Mouse (Mus musculus) hindbrain, embryonic 11.5 days (tissue): ENCODE data around the gene Rrp1b. TPM values are rescaled to one million over a fixed set of nuclear protein-coding genes. Genes with fewer than 3 reads are reported as not detected.
A peak's percentile ranks its signal among the peaks of the same experiment; 100 is the strongest.

Experiments used
- ATAC-seq: fragments of 200-750 bp; cut with Nextera tagmentation; 2 replicates; pipeline ENCODE4 v1.8.0; 2017; ENCODE audit warnings: mild to moderate bottlenecking, moderate TSS enrichment, moderate library complexity; ENCODE audit not compliant: low FRiP score
- DNase-seq: peaks from one replicate; pipeline ENCODE4 v3.0.0-alpha.2; 2015; ENCODE audit warnings: low spot score
- H3K27ac ChIP-seq: fragments of 300-500 bp; sonication (generic); 2 replicates; pipeline ENCODE4 v1.5.1; 2014; ENCODE audit warnings: mild to moderate bottlenecking, low read depth, low read length
- H3K27me3 ChIP-seq: fragments of 300-500 bp; sonication (generic); 2 replicates; pipeline ENCODE4 v1.6.1; 2014; ENCODE audit warnings: mild to moderate bottlenecking, low read length, moderate library complexity, mixed read lengths; ENCODE audit not compliant: control insufficient read depth, insufficient read depth
- H3K36me3 ChIP-seq: fragments of 300-500 bp; sonication (generic); 2 replicates; pipeline ENCODE4 v1.6.1; 2014; ENCODE audit warnings: mild to moderate bottlenecking, low read length, moderate library complexity, mixed read lengths; ENCODE audit not compliant: control insufficient read depth, insufficient read depth
- H3K4me1 ChIP-seq: fragments of 300-500 bp; sonication (generic); replicated peaks from 2 replicates; pipeline ENCODE4 v1.6.1; 2014; ENCODE audit warnings: low read length, mixed read lengths; ENCODE audit not compliant: control insufficient read depth, insufficient read depth
- H3K4me2 ChIP-seq: fragments of 300-500 bp; sonication (generic); replicated peaks from 2 replicates; pipeline ENCODE4 v1.6.1; 2014; ENCODE audit warnings: mild to moderate bottlenecking, low read depth, low read length
- H3K4me3 ChIP-seq: fragments of 300-500 bp; sonication (generic); 2 replicates; pipeline ENCODE4 v1.5.1; 2014; ENCODE audit warnings: low read depth, low read length
- H3K9ac ChIP-seq: fragments of 300-500 bp; sonication (generic); 2 replicates; pipeline ENCODE4 v1.6.1; 2014; ENCODE audit warnings: low read depth, low read length
- H3K9me3 ChIP-seq: fragments of 300-500 bp; sonication (generic); 2 replicates; pipeline ENCODE4 v1.6.1; 2016; ENCODE audit warnings: low read length; ENCODE audit not compliant: control insufficient read depth
- WGBS: fragments of 180-500 bp; shearing (Covaris S2); extraction: QIAGEN DNeasy Blood & Tissue Kit; methylation state at CpG from one replicate; pipeline ENCODE4 v1.1.7; 2014; 5-methylcytosine and 5-hydroxymethylcytosine counted together
- polyA plus RNA-seq: library from polyadenylated mRNA; unstranded; fragments of >200 nt; fragmentation: Nextera tagmentation; extraction: Ambion mirVana; gene quantifications from 2 replicates; pipeline ENCODE4 v1.2.1, GENCODE M21; 2014

The Rrp1b gene
- polyA plus RNA-seq, 1 experiment from 2014 or later: 65.0 TPM

DNA sequence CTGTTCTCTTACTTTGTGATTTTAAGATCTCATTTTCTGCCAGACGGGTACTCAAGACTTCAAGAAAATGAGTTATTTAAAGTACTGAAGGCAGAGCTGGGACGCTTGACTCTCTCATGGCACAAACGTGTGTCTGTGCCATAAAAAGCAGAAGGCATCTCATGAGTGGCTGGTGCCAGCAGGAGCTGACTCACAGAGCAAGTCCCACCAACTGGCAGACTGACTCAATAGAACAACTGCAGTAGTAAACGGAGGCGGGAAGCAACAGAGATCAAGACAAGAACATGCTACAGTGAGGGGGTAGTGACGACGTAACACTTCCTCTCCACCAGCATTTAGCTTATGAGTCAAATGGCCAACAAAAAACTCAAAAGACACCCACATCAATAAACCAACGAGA lies 12.8 kb upstream of the Rrp1b start:
- 85% methylated on average over 8 of the region's 8 CpGs for WGBS

DNA sequence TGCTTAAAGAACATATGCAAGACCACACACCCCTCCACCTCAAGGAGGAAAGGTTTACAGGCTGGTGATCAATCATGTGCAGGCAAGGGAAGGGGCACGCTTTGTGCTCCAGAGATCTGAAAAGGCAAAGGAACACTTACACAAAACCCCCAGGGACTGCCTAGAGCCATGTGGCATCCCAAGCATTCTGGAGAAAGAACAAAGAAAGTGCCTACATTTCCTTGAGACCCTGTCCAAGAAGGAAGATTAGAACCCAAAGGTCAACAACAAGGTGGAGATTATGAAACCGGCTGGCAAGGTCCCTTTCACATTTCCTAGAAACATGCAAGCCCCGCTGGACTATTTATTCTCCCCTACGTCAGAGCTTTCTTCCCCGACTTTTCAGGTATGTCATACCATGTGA lies 11.2 kb upstream of the Rrp1b start:
- DNase-seq (peak; percentile 27), ATAC-seq (no peak)

More for the DNA sequence above, 12.8 kb upstream of the Rrp1b start:
- H3K9ac ChIP-seq: no peak overlapping the region
- DNase-seq (no peak), ATAC-seq (no peak)
- H3K4me1 ChIP-seq: no peaks in the 10 kb centered on the region
- H3K4me2 ChIP-seq: no peak overlapping the region
- no peaks in the 10 kb centered on the region for H3K9me3 ChIP-seq
- H3K27ac ChIP-seq: no peak overlapping the region
- H3K4me3 ChIP-seq: no peak overlapping the region
- no peaks in the 10 kb centered on the region for H3K27me3 ChIP-seq
- H3K36me3 ChIP-seq: no peaks in the 10 kb centered on the region

DNA sequence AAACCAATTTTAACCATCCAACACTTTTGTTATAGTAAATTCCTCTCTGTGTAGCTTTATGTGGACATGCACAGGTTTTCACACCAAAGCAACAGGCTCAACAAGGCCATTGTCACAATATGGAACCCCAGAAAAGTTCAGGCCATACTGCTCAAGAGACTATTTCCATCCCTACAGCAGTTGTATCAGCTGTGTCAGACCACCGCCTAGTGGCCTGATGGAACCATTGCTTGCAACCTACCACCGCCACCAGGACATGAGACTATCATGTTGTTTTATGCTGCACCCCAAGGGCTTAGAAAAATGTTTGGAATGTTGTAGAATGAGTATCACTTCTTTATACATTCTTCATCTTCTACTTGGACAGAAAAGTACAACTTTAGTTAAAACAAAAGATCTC lies 10.5 kb upstream of the Rrp1b start:
- WGBS: 13% methylated on average over 2 of the region's 2 CpGs
- ATAC-seq: no peak

More for the DNA sequence above, 11.2 kb upstream of the Rrp1b start:
- Histone ChIP-seq H3K27ac (no peak overlapping the region), H3K4me3 (no peak overlapping the region), H3K4me2 (no peak overlapping the region), H3K4me1 (no peaks in the 10 kb centered on the region), H3K9ac (no peak overlapping the region), H3K36me3 (no peaks in the 10 kb centered on the region), H3K9me3 (no peaks in the 10 kb centered on the region), H3K27me3 (no peaks in the 10 kb centered on the region)
- 51% methylated on average over 5 of the region's 5 CpGs for WGBS

DNA sequence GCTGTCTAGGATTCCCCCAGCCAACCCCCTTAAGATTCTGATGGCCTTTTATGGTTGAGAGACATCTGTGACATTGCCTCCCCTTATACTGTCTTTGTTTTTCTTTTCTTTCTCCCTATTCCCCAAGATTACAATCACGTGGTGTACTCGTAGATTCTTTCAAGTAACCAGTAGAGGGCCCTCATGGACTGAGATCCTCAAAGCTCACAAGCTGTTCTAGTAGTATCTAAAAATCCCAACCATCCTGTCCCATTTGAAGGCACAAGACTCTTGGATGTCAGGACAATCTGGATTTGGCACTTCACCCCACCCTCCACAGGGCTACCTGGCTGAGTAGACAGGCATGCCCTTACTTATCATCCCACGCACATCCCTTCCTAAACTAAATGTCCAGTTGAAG lies 8.2 kb upstream of the Rrp1b start:
- Histone ChIP-seq H3K27me3 (no peaks in the 10 kb centered on the region), H3K27ac (no peak overlapping the region), H3K9ac (no peak overlapping the region), H3K9me3 (no peaks in the 10 kb centered on the region), H3K4me3 (no peak overlapping the region), H3K4me1 (no peaks in the 10 kb centered on the region), H3K36me3 (no peaks in the 10 kb centered on the region), H3K4me2 (no peak overlapping the region)
- ATAC-seq (no peak), DNase-seq (peak; percentile 44)
- WGBS: 31% methylated on average over 3 of the region's 3 CpGs

More for the DNA sequence above, 10.5 kb upstream of the Rrp1b start:
- no peaks in the 10 kb centered on the region for H3K4me1 ChIP-seq
- no peak overlapping the region for H3K4me2 ChIP-seq
- peak; percentile 77 for DNase-seq
- H3K9me3 ChIP-seq: no peaks in the 10 kb centered on the region
- H3K36me3 ChIP-seq: no peaks in the 10 kb centered on the region
- no peak overlapping the region for H3K27ac ChIP-seq
- no peak overlapping the region for H3K9ac ChIP-seq
- no peak overlapping the region for H3K4me3 ChIP-seq
- no peaks in the 10 kb centered on the region for H3K27me3 ChIP-seq

DNA sequence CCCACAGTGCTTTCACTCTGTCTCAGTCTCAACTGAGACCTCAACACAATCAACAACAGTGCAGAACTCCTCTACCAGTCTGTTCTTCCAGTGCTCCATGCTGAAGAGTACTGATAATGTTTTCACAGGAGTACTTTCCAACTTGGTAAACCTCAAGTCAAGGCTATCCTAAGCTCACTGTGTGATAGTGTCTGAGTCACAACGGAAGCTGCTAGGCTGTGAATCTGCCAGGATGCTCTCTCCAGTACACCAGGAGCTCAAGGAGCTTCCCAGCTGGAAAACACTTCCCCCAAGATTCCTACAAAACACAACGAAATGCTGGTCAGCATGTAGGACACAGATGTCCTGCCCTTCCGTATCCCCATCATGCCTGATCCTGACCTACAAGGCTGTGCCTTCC lies 7.6 kb upstream of the Rrp1b start:
- no peaks in the 10 kb centered on the region for H3K27me3 ChIP-seq
- DNase-seq (no peak), ATAC-seq (no peak)
- H3K4me2 ChIP-seq: no peak overlapping the region
- no peaks in the 10 kb centered on the region for H3K36me3 ChIP-seq
- H3K9ac ChIP-seq: no peak overlapping the region
- no peaks in the 10 kb centered on the region for H3K9me3 ChIP-seq
- H3K27ac ChIP-seq: no peak overlapping the region
- H3K4me1 ChIP-seq: no peaks in the 10 kb centered on the region
- WGBS: 86% methylated on average over 3 of the region's 3 CpGs
- no peak overlapping the region for H3K4me3 ChIP-seq

DNA sequence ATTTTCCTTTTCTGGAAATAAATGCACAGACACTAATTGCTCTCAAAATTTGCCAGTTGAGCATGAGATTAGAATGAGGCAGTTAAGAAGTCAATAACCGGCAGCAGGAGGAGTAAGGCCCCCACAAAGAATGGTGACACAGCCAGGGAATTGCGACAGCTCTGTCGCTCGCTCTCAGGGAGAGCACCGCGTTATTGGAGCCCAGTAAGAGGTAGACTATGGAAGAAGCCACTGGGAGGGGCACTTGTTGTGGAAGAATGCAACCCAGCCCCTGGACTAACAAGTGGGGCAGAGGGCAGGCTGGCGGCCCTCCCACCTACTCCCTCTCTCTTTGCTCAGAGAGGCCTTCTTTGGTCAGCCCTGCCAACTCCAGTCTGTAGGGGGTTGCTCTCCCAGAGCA lies 4.2 kb upstream of the Rrp1b start:
- Histone ChIP-seq H3K27ac (no peak overlapping the region), H3K4me1 (no peaks in the 10 kb centered on the region), H3K36me3 (no peaks in the 10 kb centered on the region), H3K9me3 (no peaks in the 10 kb centered on the region), H3K4me3 (no peak overlapping the region), H3K27me3 (no peaks in the 10 kb centered on the region), H3K9ac (no peak overlapping the region), H3K4me2 (no peak overlapping the region)
- DNase-seq (no peak), ATAC-seq (no peak)
- 46% methylated on average over 7 of the region's 7 CpGs for WGBS

DNA sequence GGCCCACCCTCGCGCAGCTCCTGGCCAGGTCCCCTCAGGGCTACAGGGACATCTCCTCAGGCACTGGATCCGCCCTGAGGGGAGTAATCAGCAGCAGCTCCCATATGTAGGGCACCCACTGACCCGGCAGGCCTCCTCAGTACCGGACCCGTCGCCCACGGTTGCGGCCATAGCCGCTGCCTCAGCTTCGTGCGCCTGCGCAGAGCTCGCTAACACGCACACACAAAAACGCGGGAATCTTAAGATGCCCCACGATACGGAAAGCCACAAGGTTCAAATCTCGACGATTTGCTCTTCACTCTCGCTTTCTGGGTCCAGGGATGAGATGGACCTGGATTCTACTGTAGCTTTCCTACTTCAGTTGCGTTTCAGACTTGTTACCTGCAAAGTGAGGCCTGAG lies 1.6 kb upstream of the Rrp1b start:
- no peak overlapping the region for H3K27ac ChIP-seq
- H3K4me2 ChIP-seq: no peak overlapping the region
- H3K4me3 ChIP-seq: no peak overlapping the region
- H3K9ac ChIP-seq: no peak overlapping the region
- H3K9me3 ChIP-seq: no peaks in the 10 kb centered on the region
- H3K27me3 ChIP-seq: no peaks in the 10 kb centered on the region
- WGBS: 85% methylated on average over 23 of the region's 23 CpGs
- ATAC-seq: no peak
- H3K4me1 ChIP-seq: no peaks in the 10 kb centered on the region
- no peaks in the 10 kb centered on the region for H3K36me3 ChIP-seq
- no peak for DNase-seq

DNA sequence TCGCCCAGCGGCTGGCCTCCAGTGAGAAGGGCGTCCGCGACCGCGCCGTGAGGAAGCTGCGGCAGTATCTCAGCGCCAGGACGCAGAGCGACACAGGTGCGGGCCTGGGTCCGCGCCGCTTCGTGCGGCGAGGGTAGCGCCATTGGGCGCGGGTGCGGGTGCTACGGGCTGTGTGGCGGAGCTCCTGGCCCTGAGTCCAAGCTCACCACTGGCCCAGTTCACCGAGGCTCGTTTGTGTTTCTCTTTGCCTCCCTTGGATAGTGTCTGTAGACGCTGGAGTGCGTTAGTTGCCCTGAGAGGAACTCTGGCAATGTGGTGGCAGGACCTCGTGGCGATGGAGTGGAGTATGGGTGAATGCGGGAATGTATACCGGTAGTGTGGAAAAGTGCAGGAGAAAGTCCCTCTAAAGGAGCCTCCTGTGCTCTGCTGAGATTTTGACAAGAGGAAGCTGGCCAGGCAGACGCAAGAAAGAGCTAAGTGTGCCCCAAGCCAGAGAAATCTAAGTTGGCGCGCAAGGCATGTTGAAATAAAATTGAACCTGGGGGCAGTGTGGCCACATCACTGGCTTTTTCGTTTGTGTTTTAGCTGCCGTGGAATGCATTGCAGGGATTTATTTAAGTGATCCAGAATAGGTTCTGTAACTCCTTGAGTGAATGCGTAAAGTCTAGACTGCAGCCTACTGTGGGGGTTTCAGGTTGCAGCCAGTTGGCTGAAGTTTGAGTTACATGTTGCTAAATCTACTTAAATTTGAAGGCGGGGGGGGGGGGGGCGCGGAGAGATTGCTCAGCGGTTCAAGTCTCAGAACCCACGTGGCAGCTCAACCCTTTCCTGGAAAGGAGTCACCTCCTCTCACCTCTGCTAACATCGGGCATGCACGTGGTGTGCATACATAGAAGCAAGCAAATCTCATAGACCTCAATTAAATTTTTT lies 874 bp downstream of the Rrp1b start:
- WGBS: under 1% methylated on average over 46 of the region's 46 CpGs
- peak overlapping the region; percentile 92 for H3K4me2 ChIP-seq

DNA sequence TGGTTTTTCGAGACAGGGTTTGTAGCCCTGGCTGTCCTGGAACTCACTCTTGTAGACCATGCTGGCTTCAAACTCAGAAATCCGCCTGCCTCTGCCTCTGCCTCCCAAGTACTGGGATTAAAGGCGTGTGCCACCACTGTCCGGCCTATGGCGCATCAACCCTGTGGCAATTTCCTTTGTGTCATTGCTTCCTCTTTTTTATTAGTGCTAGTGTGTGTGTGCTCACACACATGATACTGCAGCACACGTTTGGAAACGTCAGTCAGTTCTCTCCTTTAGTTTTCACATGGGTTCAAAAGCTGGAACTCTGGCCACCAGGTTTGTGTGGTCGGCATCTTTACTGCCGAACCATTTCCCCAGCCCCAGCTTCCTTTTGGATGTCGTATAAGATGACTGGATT lies 4.4 kb downstream of the Rrp1b start:
- 92% methylated on average over 10 of the region's 10 CpGs for WGBS
- no peak overlapping the region for H3K4me3 ChIP-seq
- H3K27ac ChIP-seq: no peak overlapping the region

More for the DNA sequence above, 874 bp downstream of the Rrp1b start:
- Histone ChIP-seq H3K4me1 (no peaks in the 10 kb centered on the region), H3K9ac (peak overlapping the region; percentile 90), H3K27me3 (no peaks in the 10 kb centered on the region), H3K4me3 (peak overlapping the region; percentile 92), H3K9me3 (no peaks in the 10 kb centered on the region), H3K36me3 (no peaks in the 10 kb centered on the region), H3K27ac (peak overlapping the region; percentile 70)
- DNase-seq (no peak), ATAC-seq (peak; percentile 80)

More for the DNA sequence above, 4.4 kb downstream of the Rrp1b start:
- H3K27me3 ChIP-seq: no peaks in the 10 kb centered on the region
- H3K9ac ChIP-seq: no peak overlapping the region
- H3K36me3 ChIP-seq: no peaks in the 10 kb centered on the region
- DNase-seq (no peak), ATAC-seq (no peak)
- H3K9me3 ChIP-seq: no peaks in the 10 kb centered on the region
- no peak overlapping the region for H3K4me2 ChIP-seq
- H3K4me1 ChIP-seq: no peaks in the 10 kb centered on the region
